Mouse (Mus musculus): ENCODE measurements at regions not wholly inside any gene's neighbourhood (a gene's known extent, or its start where the extent isn't known, plus 50 kb on each side); places are given as distances from the start of the nearest gene placed in this dataset.

- DNase-seq: no peak
Measured at GRCm38 (mm10) chr15:97620261-97620660, 85.4 kb downstream of the Rpap3 start.

DNA sequence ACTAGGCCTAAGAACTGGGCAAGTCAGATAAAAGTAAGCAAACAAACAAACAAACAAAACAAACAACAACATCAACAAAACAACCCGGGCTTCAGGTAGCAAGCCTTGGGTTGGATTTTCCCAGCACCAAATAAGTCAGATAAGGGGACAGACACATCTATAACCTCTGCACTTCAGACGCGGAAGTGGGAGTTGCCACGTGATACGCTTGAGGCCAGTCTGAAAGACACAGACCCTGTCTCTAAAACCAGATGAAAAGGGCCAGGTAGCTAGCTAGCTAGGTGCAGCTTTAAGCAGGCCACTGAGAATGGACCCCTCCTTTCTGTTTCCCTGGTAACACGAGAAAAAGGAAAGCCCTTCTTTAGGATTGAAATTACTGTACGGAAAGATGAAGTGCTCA is 85.9 kb downstream of the Rpap3 start:
- no peak for DNase-seq

- DNase-seq: no peak
Measured at GRCm38 (mm10) chr15:97612325-97612724, 93.3 kb downstream of the Rpap3 start.

- no peak for DNase-seq
Measured at GRCm38 (mm10) chr15:97610767-97611166, 94.9 kb downstream of the Rpap3 start.

DNA sequence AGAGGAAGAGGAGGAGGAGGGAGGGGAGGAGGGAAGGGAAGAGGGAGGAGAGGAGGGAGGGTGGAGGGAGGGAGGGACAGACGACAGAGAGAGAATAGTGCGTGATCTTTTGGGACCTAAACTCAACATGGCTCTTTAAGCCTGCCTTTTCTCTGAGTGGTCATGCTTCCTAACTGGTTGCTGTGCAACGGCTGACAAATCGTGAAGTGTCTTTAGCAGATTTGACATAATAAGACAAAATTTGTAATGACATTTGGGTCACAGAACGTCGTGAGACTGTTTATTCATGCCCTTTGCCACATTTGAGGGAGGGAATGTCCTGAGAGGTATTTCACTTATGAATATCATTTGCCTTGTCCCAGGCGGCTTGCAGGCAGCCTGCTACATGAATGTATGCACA is 96.1 kb downstream of the Rpap3 start:
- DNase-seq: no peak

DNA sequence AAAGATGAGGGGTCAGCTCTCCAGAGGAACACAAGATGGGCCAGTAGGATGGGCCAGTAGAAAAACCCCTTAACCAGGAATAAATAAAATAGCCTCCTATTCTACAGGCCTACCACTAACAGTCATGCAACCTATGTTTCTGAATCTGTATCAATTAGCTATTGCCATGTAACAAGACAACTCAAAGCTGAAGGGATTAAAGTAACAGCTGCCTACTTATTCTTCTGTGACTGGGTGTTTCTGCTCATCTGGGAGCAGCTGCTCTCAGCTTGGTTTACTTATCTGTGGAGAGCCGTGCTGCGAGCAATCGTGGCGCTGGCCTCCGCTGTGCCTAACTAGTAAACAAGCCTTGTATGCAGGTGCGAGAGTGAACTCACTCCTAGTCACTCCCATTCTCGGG is 97.0 kb downstream of the Rpap3 start:
- no peak for DNase-seq

- DNase-seq: no peak
Measured at GRCm38 (mm10) chr15:97607617-97608206, 97.9 kb downstream of the Rpap3 start.

DNA sequence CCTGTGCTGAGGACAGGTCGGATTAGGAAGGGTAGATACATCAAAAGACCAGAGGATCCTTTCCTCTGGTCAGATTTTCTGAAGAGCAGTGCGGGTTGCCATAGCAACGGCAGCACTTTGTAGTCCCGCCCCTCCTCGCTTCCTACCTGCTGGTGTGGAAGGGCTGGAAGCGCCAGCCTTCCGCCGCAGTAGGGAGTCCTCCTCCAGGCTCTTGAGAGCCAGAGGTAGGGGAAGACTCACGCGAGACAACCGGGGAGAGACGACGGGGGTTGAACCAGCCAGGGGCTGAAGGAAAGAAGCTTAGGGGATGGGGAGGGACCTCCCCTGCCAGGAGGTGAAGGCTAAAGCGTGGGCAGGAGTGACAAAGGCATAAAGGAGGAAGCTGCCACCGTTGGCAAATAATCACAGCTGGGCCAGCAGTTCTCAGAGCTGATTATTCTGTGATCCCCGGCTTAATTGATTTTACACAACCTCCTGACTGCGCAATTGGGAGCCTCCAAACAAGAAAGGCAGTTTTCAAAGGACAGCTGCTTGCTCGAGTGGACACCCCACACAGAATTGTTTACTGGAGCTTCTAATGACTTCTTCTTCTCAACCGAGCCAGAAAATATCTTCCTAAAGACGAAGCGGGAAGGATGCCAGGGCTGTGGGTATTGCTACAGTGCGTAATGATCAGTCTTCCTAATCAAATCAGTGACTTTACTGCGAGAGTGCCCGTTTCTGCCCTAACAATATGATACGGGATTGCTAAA is 98.8 kb downstream of the Rpap3 start:
- peak; percentile 10 to 28 for DNase-seq

GRCm38 (mm10) chr15:97606232-97606629 is 99.4 kb downstream of the Rpap3 start:
- no peak for DNase-seq

DNA sequence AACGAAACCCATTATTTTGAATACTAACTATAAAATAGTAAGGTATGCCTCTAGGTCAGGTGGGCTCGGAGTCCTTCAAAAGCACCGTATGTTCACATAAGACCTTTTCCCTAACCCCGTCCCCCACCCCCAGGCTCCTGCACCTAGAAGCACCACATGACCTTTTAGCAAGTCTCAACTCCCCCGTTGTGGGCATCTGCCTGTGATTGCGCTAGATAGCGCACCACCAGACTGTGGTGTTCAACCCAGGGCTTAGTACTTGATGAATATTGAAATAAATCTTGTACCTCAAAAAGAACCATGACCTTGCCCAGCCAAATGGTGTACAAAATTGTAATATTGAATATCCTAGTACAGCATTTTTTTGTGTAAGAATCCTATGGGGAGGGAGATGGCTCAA is 99.8 kb downstream of the Rpap3 start:
- DNase-seq: no peak

- no peak for DNase-seq
Measured at GRCm38 (mm10) chr15:97603492-97603891, 102.1 kb downstream of the Rpap3 start.

GRCm38 (mm10) chr15:97598270-97598669 is 107.4 kb downstream of the Rpap3 start:
- no peak for DNase-seq

DNA sequence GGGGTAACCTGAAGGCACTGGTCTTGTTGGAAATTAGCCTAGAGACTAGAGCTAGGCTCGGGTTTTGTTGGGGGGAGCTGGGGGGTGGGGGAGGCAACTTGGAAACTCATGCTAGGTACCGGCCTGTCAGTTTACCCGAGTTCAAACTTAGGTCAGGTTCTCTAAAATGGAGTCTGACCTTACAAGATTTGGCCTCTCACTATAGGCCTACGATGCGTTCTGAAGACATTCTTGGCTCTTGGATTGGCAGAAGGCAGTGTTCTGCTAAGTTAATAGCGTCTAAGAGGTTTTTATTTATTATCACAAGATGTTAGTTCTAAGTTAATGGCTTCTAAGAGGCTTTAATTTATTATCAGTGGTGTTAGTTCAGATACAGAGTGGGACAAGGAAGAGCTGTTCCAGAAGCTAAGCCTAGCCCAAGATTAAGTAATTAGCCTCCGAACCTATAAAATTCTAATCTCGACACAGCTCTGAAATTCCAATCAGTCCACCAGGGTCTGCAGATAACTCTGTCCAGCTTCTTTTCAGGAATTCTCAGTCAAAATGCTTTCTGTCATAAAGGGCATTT is 109.0 kb downstream of the Rpap3 start:
- DNase-seq: no peak

GRCm38 (mm10) chr15:97595284-97595796 is 110.3 kb downstream of the Rpap3 start:
- no peak for DNase-seq

GRCm38 (mm10) chr15:97593781-97594600 is 111.6 kb downstream of the Rpap3 start:
- DNase-seq: no peak

DNA sequence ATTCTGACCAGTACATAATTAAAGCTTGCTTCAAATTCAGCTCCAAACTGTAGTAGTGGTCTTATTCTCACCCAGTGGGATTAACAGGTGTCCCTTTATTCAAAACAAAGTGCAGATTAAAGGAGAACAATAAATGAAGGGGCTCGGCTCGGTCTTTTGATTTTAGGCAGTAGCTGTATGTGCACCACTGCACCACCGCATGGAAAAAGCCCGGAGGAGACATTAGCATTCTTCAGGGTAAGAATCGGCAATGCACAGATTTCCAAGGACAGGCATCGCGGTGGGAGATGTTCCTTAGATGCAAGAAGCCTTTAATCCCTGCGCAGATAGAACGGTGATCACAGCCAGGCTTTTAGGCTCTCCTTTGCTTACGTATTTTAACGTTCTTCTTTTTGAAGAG is 112.8 kb downstream of the Rpap3 start:
- no peak for DNase-seq

GRCm38 (mm10) chr15:97591406-97591805 is 114.2 kb downstream of the Rpap3 start:
- DNase-seq: no peak

DNA sequence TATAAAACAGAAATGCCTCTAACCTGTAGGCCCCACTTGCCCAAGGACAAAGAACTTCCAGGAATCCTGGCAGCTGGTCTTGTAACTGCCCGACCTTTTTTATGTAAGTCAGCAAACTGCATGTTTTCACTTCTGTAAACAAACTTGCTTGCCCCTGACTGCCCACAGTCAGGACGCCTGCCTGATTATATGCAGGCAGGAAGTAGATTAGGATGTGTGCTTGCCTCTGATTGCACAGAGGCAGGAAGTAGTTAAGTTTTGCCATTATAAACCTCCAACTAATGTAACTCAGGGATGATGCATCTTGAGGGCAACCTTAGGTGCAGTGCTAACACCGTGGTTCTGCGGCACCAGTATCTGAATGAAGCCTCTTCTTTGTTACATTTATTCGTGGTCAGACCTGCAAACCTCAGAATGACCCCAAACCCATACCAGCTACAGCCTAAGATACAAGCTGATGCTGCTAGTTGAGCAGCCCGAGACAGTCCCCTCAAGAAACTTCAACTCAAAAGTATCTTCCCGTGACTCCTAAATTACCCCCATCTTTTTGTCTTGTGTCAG is 114.8 kb downstream of the Rpap3 start:
- no peak for DNase-seq

DNA sequence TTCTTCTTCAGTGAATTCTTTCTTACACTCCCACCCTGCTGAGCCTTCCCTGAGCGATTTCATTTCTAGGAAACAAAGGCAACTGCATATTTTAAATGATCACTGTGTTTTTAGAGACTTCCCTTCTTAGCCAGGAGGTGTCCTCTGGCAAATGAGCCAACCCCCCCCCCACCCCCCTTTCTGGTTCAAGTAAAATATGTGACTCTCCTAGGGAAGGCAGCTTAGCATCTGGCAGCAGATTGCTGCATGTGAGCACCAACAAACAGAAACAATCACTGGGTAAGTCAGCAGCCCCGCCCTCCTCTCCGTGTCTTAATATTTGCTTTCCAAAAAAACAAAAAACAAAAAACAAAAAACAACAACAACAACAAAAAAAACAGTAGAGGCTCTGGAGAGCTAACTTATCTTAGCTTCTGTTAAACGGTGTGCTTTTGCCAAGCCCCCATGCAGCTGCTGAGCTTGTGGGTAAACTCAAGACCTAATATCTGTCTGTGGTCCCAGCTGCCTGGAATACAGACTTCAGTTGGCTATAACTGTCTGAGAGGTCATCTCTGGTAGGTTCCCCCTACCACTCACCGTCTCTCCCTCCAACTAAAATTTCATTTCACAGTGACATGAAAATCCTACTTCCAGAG is 117.9 kb downstream of the Rpap3 start:
- no peak for DNase-seq

- peak; percentile 76 for DNase-seq
Measured at GRCm38 (mm10) chr15:97581724-97582154, 123.9 kb downstream of the Rpap3 start.

DNA sequence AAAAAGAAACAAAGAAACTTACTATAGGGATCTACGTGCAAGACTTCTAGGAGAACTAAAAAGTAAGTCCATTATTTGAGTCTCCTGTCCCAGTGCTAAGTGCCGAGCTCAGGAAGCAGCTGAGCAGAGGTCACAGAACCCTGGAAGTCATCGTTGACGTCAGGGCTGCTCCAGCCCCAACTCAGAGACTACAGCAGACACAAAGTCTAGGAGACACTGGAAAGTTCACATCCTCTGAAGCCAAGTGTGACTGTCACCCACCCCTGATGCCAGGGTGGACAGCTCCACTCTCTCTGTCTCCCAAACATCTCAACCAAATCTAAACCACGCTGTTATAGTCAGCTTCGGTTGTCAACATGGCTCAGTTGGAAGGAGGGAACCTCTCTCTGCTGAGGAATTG is 124.9 kb downstream of the Rpap3 start:
- no peak for DNase-seq

GRCm38 (mm10) chr15:97578046-97578445 is 127.6 kb downstream of the Rpap3 start:
- peak in 1 of 2 experiments; percentile 23 for DNase-seq

All from thymus, postnatal 36 days (tissue).